Mouse (Mus musculus): ENCODE data around the gene Zfp652. TPM values are rescaled to one million over a fixed set of nuclear protein-coding genes. Genes with fewer than 3 reads are reported as not detected.

Zfp652 gene
- total and polyA plus RNA-seq, 3 experiments: 3.0 to 9.8 (median 6.2) TPM

DNA sequence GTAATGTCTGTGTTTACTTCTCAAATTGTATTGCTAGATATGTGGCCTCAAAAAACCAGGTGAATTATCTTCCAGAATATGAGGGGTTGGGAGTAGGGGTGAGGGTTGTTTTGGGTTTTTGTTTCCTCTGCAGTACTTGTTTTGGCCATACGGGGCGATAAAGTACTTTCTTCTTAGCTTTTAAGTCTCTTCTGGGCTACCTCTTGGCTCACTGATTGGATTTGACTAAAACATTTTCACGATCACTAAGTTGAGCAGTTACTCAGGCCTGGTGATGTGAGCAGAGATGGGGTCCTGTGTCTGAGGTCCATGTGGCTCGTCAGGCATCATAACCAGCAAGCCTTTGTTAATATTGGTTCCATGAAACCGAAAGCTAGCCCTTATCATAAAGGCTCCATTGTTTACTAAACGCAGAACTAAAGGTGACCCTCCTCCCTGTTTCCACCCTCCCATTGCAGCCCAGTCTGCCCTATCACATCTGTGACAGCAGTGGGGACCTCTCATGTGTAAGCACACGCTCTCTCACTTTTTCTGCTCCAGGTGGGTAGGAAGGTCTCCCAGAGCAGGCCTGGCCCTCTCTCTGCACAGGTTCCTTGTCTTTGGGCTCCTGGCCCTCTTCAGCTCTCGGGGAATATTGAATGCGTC lies 58.4 kb downstream of the Zfp652 start:
- Histone ChIP-seq H3K9me3 (replicated peaks; ENCODE audit: low read length) (no peaks in the 10 kb centered on the region), H3K27ac (ENCODE audit: insufficient read depth, low read depth) (no peak overlapping the region), H3K79me2 (replicated peaks; ENCODE audit: control insufficient read depth, extremely low read depth, insufficient read depth, poor library complexity, severe bottlenecking) (no peaks in the 10 kb centered on the region), H3K4me1 (ENCODE audit: control insufficient read depth in 1 of 2, insufficient read depth in 2 of 2) (peaks cover 0 to 22% of the 10 kb centered on the region in 2 experiments; a peak in 2 of 4 replicates), H3K9ac (ENCODE audit: insufficient read depth, low read depth) (no peak overlapping the region), H3K4me3 (replicated peaks in 1 of 3; ENCODE audit: low read depth in 2 of 3, low read length in 2 of 3, poor library complexity in 1 of 3) (no peak overlapping the region), H3K4me2 (ENCODE audit: insufficient read depth, low read depth, poor library complexity, severe bottlenecking) (no peak overlapping the region), H3K36me3 (replicated peaks in 1 of 2; ENCODE audit: control insufficient read depth in 1 of 2, insufficient read depth in 1 of 2, low read length in 1 of 2) (peaks cover 0 to 49% of the 10 kb centered on the region in 2 experiments), H3K27me3 (replicated peaks) (no peaks in the 10 kb centered on the region)
- TF ChIP-seq ETS1 (conservative IDR thresholded peaks at IDR 0.05; ENCODE audit: low read depth, low read length) (no peak), USF2 (conservative IDR thresholded peaks at IDR 0.05; ENCODE audit: low read depth, low read length) (no peak), ELF1 (IDR thresholded peaks at IDR 0.05; ENCODE audit: low read depth, low read length) (no peak), TCF12 (IDR thresholded peaks at IDR 0.05; ENCODE audit: low read depth, low read length) (no peak), RAD21 (IDR thresholded peaks at IDR 0.05; ENCODE audit: low read depth, low read length) (peak; percentile 74), SMC3 (IDR thresholded peaks at IDR 0.05; ENCODE audit: low read depth, low read length) (peak; percentile 42; the same call in 1 of the 2 replicates), CTCF (conservative IDR thresholded peaks at IDR 0.05 in 1 of 2, IDR thresholded peaks at IDR 0.05 in 1 of 2; ENCODE audit: low read depth in 2 of 2, low read length in 2 of 2) (peak; percentile 29 to 71; a peak in 3 of 4 replicates)
- dilution Hi-C loops (cut with MboI; ENCODE audit: extremely low pct_ligation_motif_present, extremely low pct_unique_long_range_greater_than_20kb, low sequenced_read_pairs): no loop called here
- DNase-seq (ENCODE audit: extremely low read depth): peak; percentile 42
- in situ Hi-C loops (cut with MboI; ENCODE audit: low pct_ligation_motif_present, low pct_unique_long_range_greater_than_20kb, low sequenced_read_pairs): no loop called here

DNA sequence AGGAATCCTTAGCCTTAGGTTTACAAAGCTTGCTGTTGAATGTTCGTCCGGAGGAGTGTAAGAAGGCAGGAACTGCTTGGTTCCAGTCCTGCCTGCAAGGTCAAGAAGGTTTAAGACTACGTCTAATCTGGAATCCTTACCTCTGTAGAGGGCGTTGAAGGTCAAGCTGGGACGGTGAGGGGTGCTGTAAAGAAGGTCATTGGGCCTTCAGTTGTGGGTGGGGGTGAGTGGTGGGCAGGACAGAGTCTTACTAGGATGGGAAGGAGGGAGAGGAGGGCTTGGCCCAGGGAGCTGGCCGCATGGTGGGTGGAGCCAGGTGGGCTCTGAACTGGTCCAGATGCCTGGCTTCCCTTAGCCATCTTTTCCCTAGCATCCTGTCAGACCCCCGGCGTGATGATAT lies 59.2 kb downstream of the Zfp652 start:
- dilution Hi-C loops (cut with MboI; ENCODE audit: extremely low pct_ligation_motif_present, extremely low pct_unique_long_range_greater_than_20kb, low sequenced_read_pairs): no loop called here
- no peaks in the 10 kb centered on the region for H3K79me2 ChIP-seq (replicated peaks; ENCODE audit: control insufficient read depth, extremely low read depth, insufficient read depth, poor library complexity, severe bottlenecking)
- no peak overlapping the region for H3K4me2 ChIP-seq (ENCODE audit: insufficient read depth, low read depth, poor library complexity, severe bottlenecking)
- no peaks in the 10 kb centered on the region for H3K27me3 ChIP-seq (replicated peaks)
- no peak overlapping the region for H3K9ac ChIP-seq (ENCODE audit: insufficient read depth, low read depth)
- in situ Hi-C loops (cut with MboI; ENCODE audit: low pct_ligation_motif_present, low pct_unique_long_range_greater_than_20kb, low sequenced_read_pairs): no loop called here
- H3K4me1 ChIP-seq (ENCODE audit: control insufficient read depth in 1 of 2, insufficient read depth in 2 of 2): peaks cover 0 to 14% of the 10 kb centered on the region in 2 experiments; a peak in 1 of 4 replicates
- H3K9me3 ChIP-seq (replicated peaks; ENCODE audit: low read length): no peaks in the 10 kb centered on the region
- no peak for TF ChIP-seq NRF1 (IDR thresholded peaks at IDR 0.05; ENCODE audit: low read depth, low read length)
- no peak for TF ChIP-seq IRF4 (IDR thresholded peaks at IDR 0.05; ENCODE audit: low read depth, low read length)
- no peak for TF ChIP-seq MAFK (IDR thresholded peaks at IDR 0.05; ENCODE audit: insufficient replicate concordance, low read length)
- TF ChIP-seq EP300 (IDR thresholded peaks at IDR 0.05; ENCODE audit: low read length): no peak
- no peak for TF ChIP-seq MAZ (IDR thresholded peaks at IDR 0.05; ENCODE audit: low read depth, low read length)
- TF ChIP-seq USF2 (conservative IDR thresholded peaks at IDR 0.05; ENCODE audit: low read depth, low read length): no peak
- TF ChIP-seq CHD1 (IDR thresholded peaks at IDR 0.05; ENCODE audit: low read depth, low read length): no peak
- peaks cover 0 to 47% of the 10 kb centered on the region in 2 experiments for H3K36me3 ChIP-seq (replicated peaks in 1 of 2; ENCODE audit: control insufficient read depth in 1 of 2, insufficient read depth in 1 of 2, low read length in 1 of 2)
- no peak overlapping the region for H3K27ac ChIP-seq (ENCODE audit: insufficient read depth, low read depth)
- no peak overlapping the region for H3K4me3 ChIP-seq (replicated peaks in 1 of 3; ENCODE audit: low read depth in 2 of 3, low read length in 2 of 3, poor library complexity in 1 of 3)
- no peak for DNase-seq (ENCODE audit: extremely low read depth)

Data from CH12.LX (cell line).